Mouse (Mus musculus) Muller cell, postnatal 12 days (primary cell): ENCODE data around the gene Grm6.

Experiments
- DNase-seq: peaks from one replicate; pipeline ENCODE4 v3.0.0-alpha.2; 2015; ENCODE audit errors: inconsistent ontology term

Grm6 gene

DNA sequence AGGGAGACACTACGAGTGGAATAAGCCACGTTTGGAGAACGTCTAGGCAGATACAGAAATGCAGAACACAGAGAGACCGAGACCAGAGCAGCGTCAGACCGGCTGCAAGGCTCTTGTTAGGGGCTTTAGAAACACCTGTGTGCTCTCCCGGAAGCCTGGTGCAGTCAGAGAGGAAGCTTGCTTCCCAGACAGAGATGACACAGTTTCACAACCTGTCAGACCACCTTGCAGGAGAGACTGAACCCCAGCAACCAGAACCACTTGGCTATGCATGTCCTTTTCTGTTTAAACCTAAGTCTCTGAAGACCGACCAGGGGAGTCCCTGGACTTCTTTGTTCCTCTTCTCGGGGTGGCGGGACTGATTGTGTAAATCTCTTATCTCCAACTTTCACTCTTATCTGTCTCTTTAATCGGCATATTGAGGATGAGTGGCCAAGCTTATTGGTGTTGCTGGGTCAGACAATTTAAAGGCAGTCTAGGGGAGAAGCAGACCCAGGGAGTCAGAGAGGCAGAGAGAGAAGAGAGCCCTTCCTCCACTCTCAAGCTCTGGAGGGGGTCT lies at the start of gene Grm6:
Gene Grm6, plus strand, starts transcription at position 509 of the 559 bp plus-strand sequence.
- DNase-seq = peak; percentile 14

DNA sequence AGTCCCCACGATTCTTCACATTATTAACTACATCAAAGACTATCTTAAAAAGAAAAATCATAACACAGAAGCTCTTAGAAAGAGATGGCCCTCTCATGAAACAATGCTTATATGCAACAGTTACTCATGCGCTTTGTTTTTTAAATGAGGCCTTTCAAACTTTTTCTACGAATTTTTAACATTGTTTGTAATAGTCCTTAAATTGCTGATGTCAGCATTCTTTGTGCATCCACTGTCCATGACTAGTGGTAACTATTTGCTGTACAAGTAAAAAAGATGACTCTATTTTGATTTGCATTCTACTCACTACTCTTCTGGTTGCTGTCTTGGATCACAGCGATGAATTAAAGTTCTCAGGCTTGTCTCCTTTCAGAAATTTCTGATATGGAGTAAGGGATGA lies 36.3 kb upstream of the Grm6 start:
- no peak for DNase-seq

DNA sequence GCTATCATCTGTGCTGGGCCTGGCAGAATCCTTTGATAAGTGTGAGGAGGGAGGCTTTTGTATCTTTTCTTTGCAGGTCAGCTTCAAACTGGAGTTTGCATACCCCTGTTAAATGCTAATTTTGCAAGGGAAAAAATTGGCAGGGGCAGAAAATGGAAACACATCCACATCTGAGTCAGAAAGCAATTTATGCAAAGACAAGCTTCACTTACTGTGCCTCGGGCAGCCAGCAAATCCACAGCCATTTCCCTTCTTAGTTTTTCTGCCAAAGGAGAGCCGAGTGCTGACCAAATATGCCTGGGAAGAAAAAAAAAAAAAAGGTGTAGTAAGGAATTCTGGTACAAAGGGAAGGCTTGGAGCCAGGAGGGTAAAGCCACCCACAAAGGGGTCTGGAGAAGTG lies 24.3 kb upstream of the Grm6 start:
- peak; percentile 30 for DNase-seq

DNA sequence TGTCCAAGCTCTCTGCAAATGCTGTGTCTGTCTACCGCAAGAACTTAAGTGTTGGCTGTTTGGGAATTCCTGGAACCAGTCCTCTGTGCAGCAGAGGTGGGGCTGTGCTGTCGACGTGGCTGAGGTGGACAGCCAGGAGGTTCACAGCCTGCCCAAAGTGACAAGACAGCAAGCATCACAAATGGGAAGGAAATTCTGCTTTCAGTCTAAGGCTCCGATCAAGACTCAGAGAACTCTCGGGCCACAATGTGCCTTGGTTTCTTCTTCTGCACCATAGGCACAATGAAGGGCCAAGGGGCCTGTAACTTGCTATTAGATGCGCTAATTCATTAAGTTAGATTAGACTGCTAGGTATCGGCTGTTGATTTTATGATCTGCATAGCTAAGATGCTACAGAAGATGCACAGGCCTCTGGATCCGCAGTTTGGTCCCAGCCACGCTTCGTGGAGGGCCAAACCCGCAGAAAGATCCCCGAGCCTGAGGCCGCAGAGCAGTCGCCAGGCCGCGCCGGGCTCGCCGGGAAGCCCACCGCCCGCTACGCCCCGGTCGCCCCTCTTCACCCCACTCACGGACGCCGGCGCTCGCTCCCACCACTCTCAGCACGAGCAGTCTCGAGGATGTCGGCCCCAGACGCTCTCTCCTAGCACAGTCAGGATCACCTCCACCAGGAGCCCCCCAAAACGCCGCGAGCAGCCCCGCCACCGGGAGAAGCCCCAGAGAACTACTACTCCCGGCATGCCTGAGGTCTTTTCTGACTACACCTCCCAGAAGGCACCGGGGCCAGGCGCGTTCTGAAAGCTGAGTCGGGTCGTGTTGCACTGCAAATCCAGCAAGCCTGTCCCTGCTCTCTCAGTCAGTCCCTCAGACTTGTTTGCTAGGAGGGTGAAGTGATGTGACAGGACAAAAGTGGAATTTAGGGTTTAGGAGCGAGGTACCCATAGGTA lies 23.2 kb upstream of the Grm6 start, which contains the start of gene Zfp354c:
Gene Zfp354c, minus strand, starts transcription at position 715 of the 944 bp plus-strand sequence.
- peak; percentile 85 for DNase-seq

DNA sequence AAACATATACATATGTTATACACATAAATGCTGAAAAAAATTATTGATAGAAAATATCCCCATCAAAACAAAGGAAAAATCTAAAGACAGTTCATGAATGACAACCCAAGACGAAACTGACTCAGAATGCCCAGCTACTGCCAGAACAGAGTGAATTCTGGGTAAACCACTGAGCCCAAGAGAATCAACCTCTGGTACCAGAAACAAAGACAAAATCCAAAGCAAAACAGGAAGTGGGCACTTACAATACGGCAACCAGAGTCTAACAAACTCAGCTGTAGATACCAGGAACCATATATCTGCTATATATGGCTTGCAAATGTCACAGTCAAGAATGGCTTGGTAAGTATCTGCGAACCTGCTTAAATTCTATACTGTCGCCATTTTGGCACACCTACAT lies 14.8 kb upstream of the Grm6 start:
- DNase-seq = no peak

DNA sequence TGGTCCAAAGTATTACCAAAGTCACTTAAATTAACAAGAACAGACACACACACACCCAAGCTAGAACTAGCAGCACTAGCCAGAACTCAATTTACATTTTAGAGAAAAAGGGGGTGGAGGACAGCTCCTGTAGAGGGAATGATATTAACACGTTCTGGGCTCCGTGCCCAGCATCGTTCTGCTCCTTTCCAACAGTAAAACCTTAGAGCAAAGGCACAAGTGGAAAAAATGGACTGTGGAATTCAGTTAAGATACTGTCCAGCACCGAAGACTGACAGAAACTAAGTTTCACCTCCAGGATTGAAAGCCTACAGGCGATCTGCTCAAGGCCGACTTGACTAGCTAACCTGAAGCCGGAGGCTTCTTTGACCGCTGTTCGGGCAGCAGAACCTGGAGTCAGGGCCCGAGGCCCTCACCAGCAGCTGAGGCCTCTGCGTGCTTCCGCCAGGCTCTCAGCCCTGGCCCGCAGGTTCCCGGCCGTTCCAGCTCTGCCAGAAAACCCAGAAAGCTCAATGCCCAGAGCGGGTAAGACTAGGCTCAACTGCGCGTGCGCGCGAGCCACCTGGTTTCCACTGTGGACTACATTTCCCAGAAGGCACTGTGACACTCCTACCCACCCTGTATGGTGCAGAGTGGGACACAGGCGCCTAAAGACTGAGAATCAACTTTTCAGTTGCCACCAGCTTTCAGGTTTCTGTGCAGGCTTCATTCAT lies 9.3 kb upstream of the Grm6 start, which contains the start of gene Zfp879:
Gene Zfp879, minus strand, starts transcription at position 530 of the 713 bp plus-strand sequence.
- peak; percentile 88 for DNase-seq

- no peak for DNase-seq
Measured at GRCm38 (mm10) chr11:50845951-50846350, 4.5 kb upstream of the Grm6 start.

DNA sequence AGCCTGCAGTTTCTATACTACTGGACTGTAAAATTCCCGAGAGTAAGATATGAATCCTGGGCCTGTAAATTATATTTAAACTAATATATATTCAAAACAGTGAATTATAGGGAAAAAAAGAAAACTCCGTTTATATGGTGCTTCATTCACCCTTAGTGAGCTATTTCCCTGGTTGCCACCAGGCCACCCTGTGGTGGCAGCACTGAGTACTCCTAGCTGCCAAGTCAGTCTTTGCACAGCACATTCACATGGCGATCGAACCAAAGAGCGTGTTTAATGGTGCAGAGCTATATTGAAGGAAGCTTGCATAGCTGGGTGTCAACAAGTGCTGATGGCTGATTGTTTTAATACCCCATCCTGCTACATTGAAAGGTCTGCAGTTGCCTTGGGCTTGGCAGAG lies 3.4 kb upstream of the Grm6 start:
- DNase-seq = no peak

GRCm38 (mm10) chr11:50848520-50849137 lies 1.9 kb upstream of the Grm6 start:
- DNase-seq = no peak

GRCm38 (mm10) chr11:50849310-50849709 lies 1.2 kb upstream of the Grm6 start:
- no peak for DNase-seq

GRCm38 (mm10) chr11:50850989-50851601 lies 610 bp downstream of the Grm6 start:
- DNase-seq = peak; percentile 40

GRCm38 (mm10) chr11:50878641-50879040 lies 28.2 kb downstream of the Grm6 start:
- DNase-seq = no peak

- DNase-seq = no peak
Measured at GRCm38 (mm10) chr11:50883756-50884155, 33.3 kb downstream of the Grm6 start.

DNA sequence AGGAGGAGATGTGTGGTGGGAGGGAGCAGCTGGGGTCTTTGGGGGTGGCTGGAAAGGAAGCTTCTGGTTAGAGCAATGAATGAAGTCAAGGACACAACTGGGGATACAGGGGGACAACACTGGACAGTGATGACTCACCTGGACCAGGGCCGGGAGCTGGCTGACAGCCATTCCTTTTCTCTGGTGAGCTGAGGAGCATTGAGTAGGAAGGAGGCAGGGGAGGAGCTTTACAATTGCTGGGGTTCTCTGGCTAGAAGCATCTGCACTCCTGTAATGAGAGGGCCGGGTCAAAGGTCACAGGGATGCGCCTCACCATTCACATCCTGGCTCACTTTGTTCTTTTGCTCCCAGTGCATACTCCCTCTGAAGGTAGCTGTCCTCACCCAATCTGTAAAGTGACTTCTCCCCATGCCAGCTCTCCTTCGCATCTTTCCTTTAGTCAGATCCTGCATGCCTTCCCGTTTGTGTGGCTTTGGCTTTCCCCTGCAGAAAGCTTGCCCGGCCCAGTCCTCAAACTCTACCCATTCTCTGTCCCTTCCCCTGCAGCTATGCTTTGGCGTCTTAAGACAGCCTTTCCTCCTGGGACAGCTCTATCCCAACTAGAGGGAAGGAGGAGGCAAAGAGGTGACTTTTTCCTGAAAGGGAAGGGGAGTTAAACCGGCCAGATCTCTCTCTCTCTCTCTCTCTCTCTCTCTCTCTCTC lies 35.9 kb downstream of the Grm6 start:
- peak; percentile 32 for DNase-seq

DNA sequence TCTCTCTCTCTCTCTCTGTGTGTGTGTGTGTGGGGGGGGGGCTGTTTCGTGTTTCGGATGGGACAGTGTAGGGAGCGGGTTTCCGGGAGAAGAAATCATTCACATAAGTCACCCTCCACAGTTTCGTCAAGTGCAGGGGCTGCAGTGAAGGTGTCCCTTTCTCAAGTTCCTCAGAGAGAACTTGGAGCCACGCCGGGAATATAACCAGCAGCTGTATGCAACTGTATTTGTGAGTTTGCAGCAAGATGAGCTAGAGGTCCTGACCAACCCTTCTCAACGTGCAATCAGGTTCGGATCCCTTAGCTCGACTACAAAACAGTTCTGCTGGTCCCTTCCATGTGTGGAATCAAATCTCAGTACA lies 36.4 kb downstream of the Grm6 start:
- DNase-seq = no peak

DNA sequence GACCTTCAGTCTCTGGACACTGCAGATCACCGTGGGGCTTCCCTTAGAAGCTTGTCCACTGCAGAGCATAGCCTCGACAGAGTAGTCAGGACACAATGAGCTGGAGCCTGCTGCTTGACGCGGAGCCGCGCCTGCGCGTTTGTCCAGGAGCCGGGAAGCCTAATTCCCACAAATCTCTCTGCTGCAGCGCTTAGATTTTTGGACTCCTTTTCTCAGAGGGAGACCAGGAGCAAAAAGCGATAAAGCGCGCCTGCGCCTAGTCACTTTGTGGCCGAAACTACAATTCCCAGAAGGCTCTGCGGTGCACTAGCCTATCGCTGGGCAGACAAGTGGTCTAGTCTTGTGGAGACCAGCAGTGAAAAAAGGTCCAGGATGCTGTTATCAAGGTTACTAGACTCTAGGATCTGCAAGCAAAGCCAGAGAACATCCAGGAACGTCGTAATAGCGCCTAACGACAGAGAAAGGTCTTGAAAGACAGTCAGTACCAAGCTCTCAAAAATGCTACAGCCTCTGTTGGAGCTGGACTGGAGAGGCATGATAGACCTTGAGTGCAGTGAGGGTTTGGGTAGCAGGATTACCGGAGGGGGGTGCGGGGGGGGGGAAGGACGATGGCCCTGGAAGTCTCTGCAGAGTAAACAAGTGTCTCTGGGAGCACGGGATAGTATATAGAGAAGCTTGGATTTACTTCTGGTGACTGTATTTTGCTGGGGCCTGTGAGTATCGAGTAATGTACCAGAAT lies 37.1 kb downstream of the Grm6 start, which contains the start of gene Zfp454:
Gene Zfp454, minus strand, starts transcription at position 262 of the 739 bp plus-strand sequence.
- DNase-seq = peak; percentile 89

- DNase-seq = no peak
Measured at GRCm38 (mm10) chr11:50892441-50892840, 42.0 kb downstream of the Grm6 start.

- DNase-seq = no peak
Measured at GRCm38 (mm10) chr11:50897359-50897758, 46.9 kb downstream of the Grm6 start.

DNA sequence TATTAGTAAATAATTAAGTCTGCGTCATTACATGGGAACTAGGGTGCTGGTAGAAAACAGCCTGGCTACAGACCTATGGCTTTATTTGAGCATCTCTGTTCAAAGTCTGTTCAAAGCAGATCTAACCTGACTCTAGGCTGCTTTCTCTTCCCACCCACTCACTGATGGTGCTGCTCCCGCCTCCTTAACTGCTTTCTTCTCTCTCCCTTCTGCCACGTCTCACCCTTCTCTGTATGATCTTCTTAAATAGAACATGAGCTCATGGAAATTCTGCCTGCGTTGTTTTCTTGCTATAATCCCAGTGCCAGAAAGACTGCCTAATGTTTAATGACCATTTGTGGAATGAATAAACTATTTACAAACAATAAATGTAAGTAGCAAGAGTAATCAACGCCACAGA lies 57.7 kb downstream of the Grm6 start:
- no peak for DNase-seq

DNA sequence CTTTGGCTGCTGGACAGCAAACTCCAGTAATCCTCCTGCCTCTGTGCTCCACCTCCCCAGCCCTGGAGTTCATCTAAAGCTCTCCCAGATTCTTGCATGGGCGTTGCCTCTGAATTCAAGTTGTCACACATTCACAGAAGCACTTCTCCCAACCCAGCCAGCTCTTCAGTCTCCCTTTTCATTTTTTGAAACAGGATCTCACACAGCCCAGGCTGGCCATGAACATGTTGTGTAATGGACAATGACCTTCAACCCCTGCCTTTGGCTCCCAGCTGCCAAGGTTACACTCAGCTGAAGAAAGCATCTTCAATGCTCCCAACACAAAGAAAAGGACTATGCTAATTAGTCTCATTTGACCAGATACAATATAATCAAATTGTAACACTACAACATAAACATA lies 62.8 kb downstream of the Grm6 start:
- DNase-seq = no peak
